Mouse (Mus musculus) testis, adult 2 months (tissue): ENCODE data around the gene Rab11b.
A peak's percentile ranks its signal among the peaks of the same experiment; 100 is the strongest.

Experiments used
- CTCF ChIP-seq: fragments of 200-500 bp; IDR thresholded peaks from 2 replicates; pipeline ENCODE4 v1.5.1; 2012; ENCODE audit warnings: low read depth, mild to moderate bottlenecking, inconsistent platforms, low read length, moderate library complexity; ENCODE audit not compliant: control insufficient read depth, insufficient read depth, insufficient replicate concordance
- POLR2A ChIP-seq: fragments of 200-500 bp; IDR thresholded peaks from 2 replicates; pipeline ENCODE4 v1.6.1; 2012; ENCODE audit warnings: low read depth, mild to moderate bottlenecking, inconsistent platforms, low read length, moderate library complexity; ENCODE audit not compliant: control insufficient read depth

DNA sequence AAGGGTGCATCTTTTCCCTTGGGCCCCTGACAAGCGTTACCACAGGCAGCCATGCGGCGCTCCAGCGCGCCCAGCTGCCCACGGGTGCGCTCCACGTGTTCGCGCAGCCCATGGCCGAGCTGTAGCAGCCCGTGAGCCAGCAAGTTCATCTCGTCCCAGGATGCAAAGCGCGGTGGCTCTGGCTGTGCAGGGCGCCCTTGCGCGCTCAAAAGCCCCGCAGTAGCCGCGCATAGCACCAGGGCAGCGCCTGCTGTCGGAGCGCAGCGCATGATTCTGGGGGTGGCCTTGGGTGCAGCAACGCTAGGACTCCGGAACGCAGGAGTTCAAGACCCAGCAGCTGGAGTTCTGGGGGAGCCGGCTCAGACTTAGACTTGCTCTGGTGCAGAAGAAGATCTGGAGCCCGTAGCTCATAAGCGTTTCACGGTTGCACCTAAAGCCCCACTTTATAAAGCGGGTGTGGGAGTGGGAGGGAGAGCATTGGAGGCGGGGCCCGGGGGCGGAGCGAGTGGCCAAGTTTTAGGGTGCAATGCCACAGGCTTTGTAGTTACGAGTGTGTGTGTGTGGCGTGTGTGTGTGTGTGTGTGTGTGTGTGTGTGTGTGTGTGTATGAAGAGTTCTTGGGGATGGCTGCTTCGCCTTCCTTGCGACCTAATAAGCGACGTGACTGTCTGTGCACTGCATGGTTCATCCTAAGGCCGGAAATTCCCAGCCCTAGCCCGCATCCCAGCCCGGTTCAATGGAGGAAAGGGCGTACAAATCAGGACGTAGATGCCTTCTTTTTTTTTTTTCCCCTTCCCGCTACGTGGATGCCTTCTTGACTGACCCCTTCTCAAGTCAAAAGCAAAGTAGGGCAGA lies 21.0 kb upstream of the Rab11b start, which contains the start of gene Angptl4:
- TF ChIP-seq CTCF (no peak), POLR2A (peak; percentile 28)
